Mouse (Mus musculus): Measurements from ENCODE around the gene Msi2.

DNA sequence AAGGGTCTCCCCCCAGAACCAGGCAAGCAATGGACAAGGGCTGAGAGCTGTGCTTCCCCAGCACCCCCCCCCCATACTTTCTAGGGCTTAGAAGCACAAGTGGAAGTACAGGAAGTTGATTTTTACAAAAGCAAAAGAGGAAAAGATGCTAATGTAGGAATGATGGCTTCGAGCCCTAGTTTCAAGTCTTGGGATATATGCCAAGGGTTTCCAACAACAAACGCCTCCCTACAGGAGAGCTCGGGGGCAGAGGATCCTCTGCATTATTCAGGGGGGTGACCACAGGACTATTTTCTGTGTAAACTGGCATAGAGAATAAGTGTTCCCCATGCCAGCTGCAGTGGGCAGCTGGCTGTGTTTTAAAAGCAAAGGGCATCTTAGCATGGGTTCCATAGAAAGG is 175.5 kb downstream of the Msi2 start:
- TF ChIP-seq CTCF (IDR thresholded peaks at IDR 0.05; ENCODE audit: extremely low read depth, insufficient read depth, insufficient read length, insufficient replicate concordance) (no peak), POLR2A (IDR thresholded peaks at IDR 0.05; ENCODE audit: low read depth, low read length) (no peak)
